Mouse (Mus musculus): Measurements from ENCODE around the gene Ywhah. TPM values are rescaled to one million over a fixed set of nuclear protein-coding genes. Genes with fewer than 3 reads are reported as not detected.
"Not testable (repeated sequence)": the region's sequence is repeated elsewhere in the genome, so short reads cannot be mapped to it uniquely, and the experiment has no call there.

Ywhah gene
- polyA plus RNA-seq, 2 experiments from 2014 or later = 192 to 194 TPM

- ATAC-seq = no peak
Measured at GRCm38 (mm10) chr5:33011132-33012106, 7.2 kb upstream of the Ywhah start.

- no peak for ATAC-seq
Measured at GRCm38 (mm10) chr5:33014096-33014495, 4.5 kb upstream of the Ywhah start.

- no peak for ATAC-seq
Measured at GRCm38 (mm10) chr5:33015579-33015978, 3.0 kb upstream of the Ywhah start.

- peak; percentile 19 for ATAC-seq
Measured at GRCm38 (mm10) chr5:33018189-33018560, 441 bp upstream of the Ywhah start.

- no peak for ATAC-seq
Measured at GRCm38 (mm10) chr5:33019426-33019821, 808 bp downstream of the Ywhah start.

- no peak for ATAC-seq
Measured at GRCm38 (mm10) chr5:33021622-33022021, 3.0 kb downstream of the Ywhah start.

GRCm38 (mm10) chr5:33023337-33023736 is 4.7 kb downstream of the Ywhah start:
- no peak for ATAC-seq

GRCm38 (mm10) chr5:33024474-33024873 is 5.9 kb downstream of the Ywhah start:
- no peak for ATAC-seq

GRCm38 (mm10) chr5:33028656-33029055 is 10.0 kb downstream of the Ywhah start:
- ATAC-seq = no peak

- ATAC-seq = no peak
Measured at GRCm38 (mm10) chr5:33030425-33031175, 12.0 kb downstream of the Ywhah start.

GRCm38 (mm10) chr5:33032036-33032773 is 13.6 kb downstream of the Ywhah start:
- no peak for ATAC-seq

GRCm38 (mm10) chr5:33033121-33033520 is 14.5 kb downstream of the Ywhah start:
- peak; percentile 87 for ATAC-seq

GRCm38 (mm10) chr5:33033633-33034032 is 15.0 kb downstream of the Ywhah start:
- ATAC-seq = peak; percentile 34

- ATAC-seq = peak; percentile 61
Measured at GRCm38 (mm10) chr5:33034100-33034499, 15.5 kb downstream of the Ywhah start.

GRCm38 (mm10) chr5:33034916-33035315 is 16.3 kb downstream of the Ywhah start:
- no peak for ATAC-seq

- ATAC-seq = peak; percentile 74
Measured at GRCm38 (mm10) chr5:33038656-33039509, 20.3 kb downstream of the Ywhah start.

- ATAC-seq = peak; percentile 81
Measured at GRCm38 (mm10) chr5:33039510-33039911, 20.9 kb downstream of the Ywhah start.

- not testable (repeated sequence) for ATAC-seq
Measured at GRCm38 (mm10) chr5:33040735-33041134, 22.1 kb downstream of the Ywhah start.

GRCm38 (mm10) chr5:33043397-33043796 is 24.8 kb downstream of the Ywhah start:
- peak; percentile 71 for ATAC-seq

- ATAC-seq = no peak
Measured at GRCm38 (mm10) chr5:33044636-33045315, 26.2 kb downstream of the Ywhah start.

GRCm38 (mm10) chr5:33045316-33045705 is 26.7 kb downstream of the Ywhah start:
- ATAC-seq = no peak
